ENCODE assay signal across 22 mouse cellular contexts in the genomic region with DNA sequence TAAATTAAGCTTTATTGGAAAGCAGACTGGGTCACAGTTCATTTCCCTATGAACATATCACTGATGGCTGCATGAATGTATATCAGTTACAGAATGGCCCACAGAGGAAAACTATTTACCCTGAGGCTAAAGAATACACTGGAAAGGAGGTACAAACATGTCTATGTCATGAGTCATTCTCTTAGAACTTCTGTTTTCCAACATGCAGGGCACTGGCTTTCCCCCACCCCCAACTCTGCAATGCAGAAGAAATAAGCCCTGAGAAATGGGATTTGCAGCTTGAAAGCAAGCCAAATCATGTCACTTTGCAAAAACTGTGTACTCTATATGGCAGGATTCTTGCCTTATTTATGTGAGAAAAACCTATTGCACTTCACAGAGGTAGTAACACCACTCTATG.
A peak's percentile ranks its signal among the peaks of the same experiment; 100 is the strongest.
DNase-seq lines count a peak whose midpoint lies in the region; ATAC-seq lines count a peak whose summit lies in the region.
"Had no signal": no experiment of that assay in that cellular context is flagged by ENCODE, and none has a peak within 500 bp of the region (broad histone marks: within the 10 kb centered on the region; RNA-seq: fewer than 3 reads in every experiment).

No protein-coding gene starts in this region.

- H3K27me3 ChIP-seq in neural tube, embryonic 15.5 days (replicated peaks) = no peaks in the 10 kb centered on the region
- H3K27me3 ChIP-seq: embryonic facial prominence, embryonic 13.5 days; heart, embryonic 15.5 days; hindbrain, embryonic 15.5 days; limb, embryonic 15.5 days; midbrain, embryonic 12.5 days had no signal

- peak overlapping the region; percentile 51 for H3K27ac ChIP-seq in neural tube, embryonic 15.5 days (replicated peaks)
- H3K27ac ChIP-seq: embryonic facial prominence, embryonic 13.5 days; heart, embryonic 15.5 days; hindbrain, embryonic 15.5 days; limb, embryonic 15.5 days; liver, embryonic 14.5 days; midbrain, embryonic 12.5 days had no signal

- H3K4me1 ChIP-seq in neural tube, embryonic 15.5 days = peaks cover 11% of the 10 kb centered on the region; the same call in 1 of the 2 replicates
- H3K4me1 ChIP-seq: embryonic facial prominence, embryonic 13.5 days; heart, embryonic 15.5 days; limb, embryonic 15.5 days; midbrain, embryonic 12.5 days had no signal

- no peak overlapping the region for H3K9ac ChIP-seq in neural tube, embryonic 15.5 days (replicated peaks)
- H3K9ac ChIP-seq: embryonic facial prominence, embryonic 13.5 days; heart, embryonic 15.5 days; hindbrain, embryonic 15.5 days; limb, embryonic 15.5 days; liver, embryonic 14.5 days; lung, embryonic 14.5 days; midbrain, embryonic 12.5 days had no signal

- peak; percentile 18; the same call in 1 of the 2 replicates for ATAC-seq in frontal cortex, adult (ENCODE audit: low TSS enrichment)
- ATAC-seq in neural tube, embryonic 15.5 days (ENCODE audit: low FRiP score) = no peak
- ATAC-seq: intestine, embryonic 16.5 days had no signal

- H3K4me3 ChIP-seq in neural tube, embryonic 15.5 days (replicated peaks) = no peak overlapping the region
- H3K4me3 ChIP-seq: embryonic facial prominence, embryonic 13.5 days; heart, embryonic 15.5 days; hindbrain, embryonic 15.5 days; limb, embryonic 15.5 days; midbrain, embryonic 12.5 days; myocyte had no signal

- no peaks in the 10 kb centered on the region for H3K9me3 ChIP-seq in neural tube, embryonic 15.5 days (replicated peaks)
- H3K9me3 ChIP-seq: embryonic facial prominence, embryonic 13.5 days; heart, embryonic 15.5 days; hindbrain, embryonic 15.5 days; limb, embryonic 15.5 days; midbrain, embryonic 12.5 days had no signal

- no peak for DNase-seq in frontal cortex, postnatal 25 days (ENCODE audit: low spot score in 2 of 2)
- no peak for DNase-seq in neural tube, embryonic 10.5 days (ENCODE audit: extremely low spot score, low spot score)
- DNase-seq in NIH3T3 (ENCODE audit: low read depth) = peak; percentile 39
- no peak for DNase-seq in kidney, adult 8-10 months
- no peak for DNase-seq in kidney, postnatal 10 days
- DNase-seq: adrenal gland, postnatal 36 days; cerebellum, adult 18-20 months; cerebellum, postnatal 25 days; heart, postnatal 36 days; kidney, postnatal 36 days; layer of hippocampus, postnatal 36 days; lung, embryonic 14.5 days had no signal

- H3K4me2 ChIP-seq in neural tube, embryonic 15.5 days = no peak overlapping the region
- H3K4me2 ChIP-seq: embryonic facial prominence, embryonic 13.5 days; heart, embryonic 15.5 days; hindbrain, embryonic 15.5 days; limb, embryonic 15.5 days; lung, embryonic 14.5 days; midbrain, embryonic 12.5 days had no signal

- no peaks in the 10 kb centered on the region for H3K36me3 ChIP-seq in neural tube, embryonic 15.5 days
- H3K36me3 ChIP-seq: embryonic facial prominence, embryonic 13.5 days; heart, embryonic 15.5 days; hindbrain, embryonic 15.5 days; limb, embryonic 15.5 days; midbrain, embryonic 12.5 days had no signal
